Mouse (Mus musculus) erythroblast, embryonic 14.5 days (primary cell): ENCODE results near the gene Ficd.

Experiments used
- GATA1 ChIP-seq: IDR thresholded peaks from 2 replicates; pipeline ENCODE4 v1.6.1; 2012; ENCODE audit warnings: low read length, inconsistent platforms, mixed read lengths
- TAL1 ChIP-seq: IDR thresholded peaks from 3 replicates; pipeline ENCODE4 v1.6.1; 2012; ENCODE audit warnings: low read length, inconsistent platforms, mixed read lengths

DNA sequence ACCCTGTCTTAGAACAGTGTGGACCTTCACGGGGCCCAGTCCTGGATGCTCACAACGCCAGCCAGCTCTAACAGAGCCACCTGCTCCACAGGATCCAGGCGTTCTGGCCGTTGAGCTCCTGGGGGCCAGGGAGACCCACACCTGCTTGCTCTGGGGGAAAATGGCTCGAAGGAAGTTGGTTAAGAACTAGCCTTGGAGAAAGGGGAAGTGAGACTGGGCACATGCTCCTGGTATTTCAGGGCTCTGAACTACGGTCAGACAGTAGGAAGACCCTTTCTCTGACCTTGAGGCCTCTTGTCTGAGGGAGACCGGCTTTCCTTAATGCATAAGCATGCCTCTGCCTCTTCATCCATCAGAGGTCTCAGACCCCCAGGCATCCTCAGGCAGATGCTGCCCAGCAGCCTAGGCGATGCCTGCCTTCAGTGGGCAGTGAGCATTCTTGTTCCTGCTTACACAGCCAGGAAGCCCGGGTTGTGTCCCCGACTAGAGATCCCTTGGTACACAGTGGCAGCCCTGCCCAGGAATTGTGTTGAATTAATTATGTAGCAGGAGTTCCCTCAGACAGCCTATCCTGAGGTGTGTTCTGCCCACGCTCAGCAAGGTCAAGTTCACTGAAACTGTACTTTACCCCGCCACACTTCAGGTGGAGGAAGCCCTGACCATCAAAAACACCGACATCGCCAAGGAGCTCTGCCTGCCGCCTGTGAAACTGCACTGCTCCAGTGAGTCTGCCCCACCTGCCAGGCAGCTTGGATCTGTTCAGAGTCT, 40.7 kb downstream of the Ficd start:
- no peak for TF ChIP-seq TAL1
- no peak for TF ChIP-seq GATA1
